Mouse (Mus musculus) testis, adult 2 months (tissue): ENCODE measurements around the gene Gadd45gip1.

Experiments used
- CTCF ChIP-seq: fragments of 200-500 bp; IDR thresholded peaks from 2 replicates; pipeline ENCODE4 v1.5.1; 2012; ENCODE audit warnings: low read depth, mild to moderate bottlenecking, inconsistent platforms, low read length, moderate library complexity; ENCODE audit not compliant: control insufficient read depth, insufficient read depth, insufficient replicate concordance
- POLR2A ChIP-seq: fragments of 200-500 bp; IDR thresholded peaks from 2 replicates; pipeline ENCODE4 v1.6.1; 2012; ENCODE audit warnings: low read depth, mild to moderate bottlenecking, inconsistent platforms, low read length, moderate library complexity; ENCODE audit not compliant: control insufficient read depth

DNA sequence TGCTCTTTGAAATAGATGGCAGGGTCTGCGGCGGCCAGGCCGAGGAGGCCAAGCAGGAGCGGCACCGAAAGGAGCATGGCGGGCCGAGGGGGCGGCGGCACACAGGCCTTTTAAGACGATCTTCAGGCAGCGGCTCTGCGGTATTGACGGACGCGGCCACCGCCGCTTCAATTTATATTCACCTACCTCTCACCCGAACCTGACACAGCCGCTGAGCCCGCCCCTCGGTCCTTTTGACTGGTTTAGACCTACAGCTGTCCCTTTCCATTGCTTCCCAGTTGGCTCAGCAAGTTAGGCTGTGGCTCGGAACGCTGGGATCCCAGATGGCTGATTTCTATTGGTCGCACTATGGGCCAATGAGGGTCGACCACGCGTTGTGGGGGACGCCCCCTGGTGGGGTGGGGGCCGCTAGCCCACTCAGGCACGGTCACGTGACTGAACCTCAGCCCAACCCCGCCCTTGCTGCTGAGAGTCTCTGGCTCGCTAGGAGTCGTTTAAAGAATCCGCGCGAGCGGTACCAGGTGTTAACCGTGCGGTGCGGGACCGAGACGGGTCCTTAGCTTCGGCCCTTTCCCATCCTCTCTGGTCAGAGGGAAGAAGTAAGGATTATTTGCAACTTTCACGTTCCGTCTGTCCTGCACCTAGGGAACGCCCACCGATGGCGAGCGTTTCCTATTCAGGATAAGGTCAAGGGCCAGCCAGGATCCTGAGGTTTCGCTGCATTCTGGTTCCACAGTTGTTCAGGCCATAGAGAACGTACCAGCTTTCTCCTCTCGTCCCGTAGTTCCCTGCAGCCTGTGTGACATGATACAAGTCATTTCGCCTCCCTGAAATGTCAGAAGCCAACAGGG lies 15.6 kb downstream of the Gadd45gip1 start, which contains the start of gene Calr:
- TF ChIP-seq POLR2A (peak; percentile 95), CTCF (peak; percentile 11; the same call in 1 of the 2 replicates)
